Mouse (Mus musculus) limb, embryonic 14.5 days (tissue): ENCODE measurements around the gene Arpc1b. TPM values are rescaled to one million over a fixed set of nuclear protein-coding genes. Genes with fewer than 3 reads are reported as not detected.

Experiments
- ATAC-seq: fragments of 200-750 bp; cut with Nextera tagmentation; 2 replicates; pipeline ENCODE4 v1.8.0; 2017; ENCODE audit warnings: low read depth, moderate number of reproducible peaks, moderate TSS enrichment; ENCODE audit not compliant: low FRiP score
- DNase-seq: peaks from one replicate; pipeline ENCODE4 v3.0.0-alpha.2; 2015; ENCODE audit warnings: low spot score
- H3K27ac ChIP-seq: fragments of 300-500 bp; sonication (generic); replicated peaks from 2 replicates; pipeline ENCODE4 v1.5.1; 2014; ENCODE audit warnings: low read depth, mild to moderate bottlenecking, low read length, moderate library complexity, mixed read lengths
- H3K27me3 ChIP-seq: fragments of 300-500 bp; sonication (generic); 2 replicates; pipeline ENCODE4 v1.6.1; 2014; ENCODE audit warnings: low read length, mixed read lengths; ENCODE audit not compliant: control insufficient read depth, insufficient read depth
- H3K36me3 ChIP-seq: fragments of 300-500 bp; sonication (generic); 2 replicates; pipeline ENCODE4 v1.6.1; 2014; ENCODE audit warnings: mild to moderate bottlenecking, low read length, moderate library complexity, mixed read lengths; ENCODE audit not compliant: control insufficient read depth, insufficient read depth
- H3K4me1 ChIP-seq: fragments of 300-500 bp; sonication (generic); 2 replicates; pipeline ENCODE4 v1.6.1; 2014; ENCODE audit warnings: antibody characterized with exemption, low read length, mixed read lengths; ENCODE audit not compliant: control insufficient read depth, insufficient read depth
- H3K4me2 ChIP-seq: fragments of 300-500 bp; sonication (generic); replicated peaks from 2 replicates; pipeline ENCODE4 v1.6.1; 2014; ENCODE audit warnings: low read depth, mild to moderate bottlenecking, low read length, moderate library complexity; ENCODE audit not compliant: severe bottlenecking
- H3K4me3 ChIP-seq: fragments of 300-500 bp; sonication (generic); replicated peaks from 2 replicates; pipeline ENCODE4 v1.5.1; 2014; ENCODE audit warnings: low read length
- H3K9ac ChIP-seq: fragments of 300-500 bp; sonication (generic); 2 replicates; pipeline ENCODE4 v1.6.1; 2014; ENCODE audit warnings: mild to moderate bottlenecking, low read depth, low read length, moderate library complexity; ENCODE audit not compliant: severe bottlenecking
- H3K9me3 ChIP-seq: fragments of 300-500 bp; sonication (generic); 2 replicates; pipeline ENCODE4 v1.6.1; 2016; ENCODE audit warnings: low read length; ENCODE audit not compliant: control insufficient read depth
- POLR2A ChIP-seq: fragments of 200-500 bp; IDR thresholded peaks from 2 replicates; pipeline ENCODE4 v1.8.0; 2012; ENCODE audit warnings: inconsistent platforms, mild to moderate bottlenecking, moderate library complexity, borderline replicate concordance; ENCODE audit not compliant: insufficient read depth, insufficient read length; ENCODE audit errors: extremely low read depth
- WGBS: fragments of 180-500 bp; shearing (Covaris S2); extraction: QIAGEN DNeasy Blood & Tissue Kit; methylation state at CpG from one replicate; pipeline ENCODE4 v1.1.7; 2014; 5-methylcytosine and 5-hydroxymethylcytosine counted together
- polyA plus RNA-seq, 2 experiments: library from polyadenylated mRNA; depleted of rRNA in 1 of 2; stranded (reverse) in 1 of 2; unstranded in 1 of 2; fragments of >200 nt; fragmentation: Nextera tagmentation in 1 of 2; extraction: Ambion mirVana in 1 of 2; gene quantifications; 2 replicates each; pipeline versions ENCODE4 v1.2.1 to v1.2.3; 2012 to 2014

The Arpc1b gene
- polyA plus RNA-seq, 2 experiments, result 214 to 340 TPM

GRCm38 (mm10) chr5:145161361-145161760 is 47.3 kb downstream of the Arpc1b start:
- DNase-seq, result no peak
- TF ChIP-seq POLR2A, result no peak
- no peak overlapping the region for H3K9ac ChIP-seq
- H3K36me3 ChIP-seq, result peaks cover 73% of the 10 kb centered on the region
- H3K4me2 ChIP-seq, result no peak overlapping the region
- no peak overlapping the region for H3K27ac ChIP-seq
- no peaks in the 10 kb centered on the region for H3K27me3 ChIP-seq
- H3K9me3 ChIP-seq, result no peaks in the 10 kb centered on the region
- no peak overlapping the region for H3K4me3 ChIP-seq
- 92% methylated on average over 14 of the region's 14 CpGs for WGBS
- peaks cover 6% of the 10 kb centered on the region for H3K4me1 ChIP-seq
- ATAC-seq, result no peak

GRCm38 (mm10) chr5:145164710-145165109 is 50.7 kb downstream of the Arpc1b start:
- WGBS, result 74% methylated on average over 3 of the region's 3 CpGs
- Histone ChIP-seq H3K4me1 (peaks cover 14% of the 10 kb centered on the region), H3K4me3 (no peak overlapping the region), H3K36me3 (peaks cover 52% of the 10 kb centered on the region), H3K27ac (no peak overlapping the region), H3K4me2 (no peak overlapping the region), H3K27me3 (no peaks in the 10 kb centered on the region), H3K9me3 (no peaks in the 10 kb centered on the region), H3K9ac (no peak overlapping the region)
- TF ChIP-seq POLR2A, result no peak
- no peak for DNase-seq
- no peak for ATAC-seq

- Histone ChIP-seq H3K4me3 (no peak overlapping the region), H3K4me1 (peaks cover 14% of the 10 kb centered on the region), H3K27me3 (no peaks in the 10 kb centered on the region), H3K36me3 (peaks cover 50% of the 10 kb centered on the region), H3K9ac (no peak overlapping the region), H3K4me2 (no peak overlapping the region), H3K27ac (no peak overlapping the region), H3K9me3 (no peaks in the 10 kb centered on the region)
- DNase-seq (no peak), ATAC-seq (no peak)
- TF ChIP-seq POLR2A, result no peak
- WGBS, result 87% methylated on average over 15 of the region's 15 CpGs
These were observed 51.2 kb downstream of the Arpc1b start for GRCm38 (mm10) chr5:145165184-145165583.

- TF ChIP-seq POLR2A, result no peak
- Histone ChIP-seq H3K27ac (peak within 1 kb of the TSS; percentile 74), H3K9ac (peak within 1 kb of the TSS; percentile 91), H3K9me3 (no peaks in the 10 kb centered on the region), H3K4me2 (peak within 1 kb of the TSS; percentile 72), H3K4me1 (peaks cover 14% of the 10 kb centered on the region), H3K4me3 (peak within 1 kb of the TSS; percentile 90), H3K27me3 (no peaks in the 10 kb centered on the region), H3K36me3 (peaks cover 48% of the 10 kb centered on the region)
- peak; percentile 99 for DNase-seq
- WGBS, result 5% methylated on average over 44 of the region's 51 CpGs
- ATAC-seq, result peak; percentile 96
These were observed 52.7 kb downstream of the Arpc1b start, which contains the start of the genes Ptcd1 and Cpsf4 for GRCm38 (mm10) chr5:145166536-145167305. Gene Ptcd1 (minus strand): TSS chr5:145167108. Gene Cpsf4 (plus strand): TSS chr5:145167213.

- no peaks in the 10 kb centered on the region for H3K27me3 ChIP-seq
- H3K4me2 ChIP-seq, result peak overlapping the region; percentile 70
- no peaks in the 10 kb centered on the region for H3K9me3 ChIP-seq
- no peak for TF ChIP-seq POLR2A
- H3K4me3 ChIP-seq, result peak overlapping the region; percentile 90
- peak overlapping the region; percentile 74 for H3K27ac ChIP-seq
- WGBS, result 0% methylated on average over 22 of the region's 28 CpGs
- peak; percentile 15 for DNase-seq
- peaks cover 50% of the 10 kb centered on the region for H3K36me3 ChIP-seq
- peak overlapping the region; percentile 91 for H3K9ac ChIP-seq
- peaks cover 14% of the 10 kb centered on the region for H3K4me1 ChIP-seq
- peak; percentile 41 for ATAC-seq
These were observed 53.3 kb downstream of the Arpc1b start for GRCm38 (mm10) chr5:145167306-145167661.
